Mouse (Mus musculus) erythroblast, embryonic 14.5 days (primary cell): Measurements from ENCODE around the gene Rapgefl1. TPM values are rescaled to one million over a fixed set of nuclear protein-coding genes. Genes with fewer than 3 reads are reported as not detected.

Source experiments
- H3K27me3 ChIP-seq: 2 replicates; pipeline ENCODE4 v1.6.1; 2012; ENCODE audit warnings: inconsistent platforms; ENCODE audit not compliant: control insufficient read depth
- H3K36me3 ChIP-seq: 2 replicates; pipeline ENCODE4 v1.6.1; 2012; ENCODE audit warnings: mild to moderate bottlenecking, inconsistent platforms; ENCODE audit not compliant: control insufficient read depth
- H3K4me1 ChIP-seq: 2 replicates; pipeline ENCODE4 v1.6.1; 2012; ENCODE audit warnings: inconsistent platforms; ENCODE audit not compliant: control insufficient read depth
- H3K4me3 ChIP-seq: replicated peaks from 2 replicates; pipeline ENCODE3; 2012; ENCODE audit warnings: moderate library complexity, mild to moderate bottlenecking, inconsistent platforms
- H3K9me3 ChIP-seq: 2 replicates; pipeline ENCODE4 v1.6.1; 2012; ENCODE audit warnings: low read length, inconsistent platforms, mixed read lengths; ENCODE audit not compliant: control insufficient read depth
- GATA1 ChIP-seq: IDR thresholded peaks from 2 replicates; pipeline ENCODE4 v1.6.1; 2012; ENCODE audit warnings: low read length, inconsistent platforms, mixed read lengths
- TAL1 ChIP-seq: IDR thresholded peaks from 3 replicates; pipeline ENCODE4 v1.6.1; 2012; ENCODE audit warnings: low read length, inconsistent platforms, mixed read lengths
- polyA plus RNA-seq: library from polyadenylated mRNA; stranded (reverse); fragments of >175 nt; gene quantifications from 2 replicates; pipeline ENCODE4 v1.2.3, GENCODE M21; 2012

Gene Rapgefl1
- polyA plus RNA-seq, 1 experiment: not detected

DNA sequence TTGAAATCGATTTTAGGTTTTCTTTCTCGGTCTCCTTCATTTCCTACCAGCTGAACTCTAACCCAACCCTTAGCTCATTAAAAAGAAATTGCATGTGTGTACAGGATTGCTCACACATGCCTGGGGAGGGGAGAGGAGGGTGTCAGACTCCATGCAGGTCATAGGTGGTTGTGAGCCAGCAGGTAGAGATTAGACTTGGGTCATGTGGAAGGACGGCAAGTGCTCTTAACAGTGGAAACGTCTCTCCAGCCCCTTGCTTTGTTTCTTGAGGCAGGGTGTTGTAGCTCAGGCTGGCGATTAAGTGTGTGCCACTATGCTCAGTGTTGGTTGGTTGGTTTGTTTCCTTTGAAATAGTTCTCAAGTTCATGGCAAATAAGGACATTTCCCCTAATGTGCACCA is 34.2 kb downstream of the Rapgefl1 start:
- Histone ChIP-seq H3K27me3 (no peaks in the 10 kb centered on the region), H3K36me3 (peaks cover 68% of the 10 kb centered on the region), H3K4me3 (no peak overlapping the region), H3K9me3 (no peaks in the 10 kb centered on the region), H3K4me1 (peaks cover 21% of the 10 kb centered on the region)
- TF ChIP-seq GATA1: no peak
- TF ChIP-seq TAL1: no peak

DNA sequence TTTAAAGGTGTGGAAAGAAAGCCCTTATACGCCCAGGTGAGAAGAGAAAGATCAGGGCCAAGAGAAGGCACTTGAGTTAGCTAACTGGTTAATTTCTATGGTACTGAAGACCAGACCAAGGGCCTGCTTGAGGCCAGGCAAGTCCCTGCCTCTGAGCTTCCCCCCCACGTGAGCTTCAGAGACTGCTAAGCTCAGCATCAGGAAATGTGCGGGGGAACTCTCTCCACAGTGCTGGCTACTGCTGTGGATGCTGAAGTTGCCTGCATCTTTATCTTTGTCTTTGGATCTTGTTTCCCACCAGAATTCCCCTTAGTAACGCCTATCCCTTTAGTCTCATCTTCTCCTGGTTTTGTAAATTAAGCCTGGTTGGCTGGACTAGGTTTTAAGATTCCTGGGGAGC is 34.8 kb downstream of the Rapgefl1 start:
- Histone ChIP-seq H3K9me3 (no peaks in the 10 kb centered on the region), H3K4me1 (peaks cover 21% of the 10 kb centered on the region), H3K4me3 (no peak overlapping the region), H3K36me3 (peaks cover 65% of the 10 kb centered on the region), H3K27me3 (no peaks in the 10 kb centered on the region)
- TF ChIP-seq TAL1: no peak
- no peak for TF ChIP-seq GATA1

DNA sequence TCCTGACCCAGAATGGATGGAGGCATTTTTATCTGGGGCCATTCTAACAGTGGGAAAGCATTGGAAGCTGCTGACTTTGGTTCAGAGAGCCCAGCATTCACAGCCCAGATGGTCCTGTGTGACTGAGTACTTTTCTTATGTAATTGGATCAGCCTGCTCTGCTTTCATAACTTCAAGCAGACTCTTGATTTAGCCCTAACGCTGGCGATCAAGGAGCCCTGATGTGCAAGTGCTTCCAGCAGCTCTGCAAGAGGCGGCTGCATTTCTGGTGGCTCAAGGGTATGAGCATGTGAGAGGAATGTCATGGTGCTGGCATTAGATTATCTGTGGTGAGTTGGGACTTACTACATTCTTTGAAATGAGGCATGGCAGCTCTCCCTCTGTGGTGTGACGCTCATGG is 35.5 kb downstream of the Rapgefl1 start:
- H3K27me3 ChIP-seq: no peaks in the 10 kb centered on the region
- H3K36me3 ChIP-seq: peaks cover 59% of the 10 kb centered on the region
- H3K9me3 ChIP-seq: no peaks in the 10 kb centered on the region
- TF ChIP-seq GATA1: no peak
- no peak for TF ChIP-seq TAL1
- H3K4me1 ChIP-seq: peaks cover 20% of the 10 kb centered on the region
- H3K4me3 ChIP-seq: no peak overlapping the region

DNA sequence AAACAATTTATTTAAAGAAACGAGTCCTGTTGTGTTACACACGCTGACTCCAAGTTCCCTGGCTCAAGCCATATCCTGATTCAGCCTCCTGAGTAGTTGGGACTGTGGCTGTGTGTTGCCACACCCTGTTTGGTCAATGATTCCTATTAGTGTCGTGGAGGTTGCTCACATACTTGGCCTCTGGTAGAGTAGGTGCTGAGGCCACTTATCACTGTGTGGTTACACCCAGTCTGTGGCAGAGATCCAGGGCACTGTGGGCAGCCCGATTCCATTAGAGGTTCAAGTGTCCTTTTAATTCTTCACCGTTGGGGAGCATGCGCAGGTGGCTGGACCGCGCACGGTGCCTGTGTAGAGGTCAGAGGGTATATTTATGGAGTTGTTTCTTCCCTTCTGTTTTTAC is 37.3 kb downstream of the Rapgefl1 start:
- no peaks in the 10 kb centered on the region for H3K27me3 ChIP-seq
- H3K4me3 ChIP-seq: no peak overlapping the region
- H3K9me3 ChIP-seq: no peaks in the 10 kb centered on the region
- peaks cover 17% of the 10 kb centered on the region for H3K4me1 ChIP-seq
- peaks cover 49% of the 10 kb centered on the region for H3K36me3 ChIP-seq
- TF ChIP-seq GATA1: no peak
- no peak for TF ChIP-seq TAL1

DNA sequence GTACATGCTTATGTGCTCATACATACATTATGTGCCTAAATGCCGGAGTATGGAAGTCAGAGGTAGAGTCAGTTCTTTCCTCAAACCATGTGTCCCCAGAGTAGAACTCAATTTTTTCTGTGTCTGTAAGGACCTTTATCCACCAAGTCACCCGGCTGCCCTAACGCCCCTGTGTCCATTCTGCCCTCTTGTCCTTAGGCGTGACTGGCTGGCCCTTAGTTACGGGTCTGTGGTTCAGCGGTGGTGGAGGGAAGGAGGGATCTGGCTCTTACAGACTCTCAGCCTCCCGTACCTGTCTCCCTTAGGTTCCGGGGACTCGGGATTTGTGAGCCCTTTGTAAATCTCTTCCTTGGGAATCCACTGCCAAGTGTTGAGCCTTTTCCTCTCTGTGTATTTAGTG is 40.4 kb downstream of the Rapgefl1 start:
- Histone ChIP-seq H3K36me3 (peaks cover 37% of the 10 kb centered on the region), H3K4me3 (no peak overlapping the region), H3K4me1 (peaks cover 14% of the 10 kb centered on the region), H3K9me3 (no peaks in the 10 kb centered on the region), H3K27me3 (no peaks in the 10 kb centered on the region)
- TF ChIP-seq GATA1: no peak
- TF ChIP-seq TAL1: no peak

DNA sequence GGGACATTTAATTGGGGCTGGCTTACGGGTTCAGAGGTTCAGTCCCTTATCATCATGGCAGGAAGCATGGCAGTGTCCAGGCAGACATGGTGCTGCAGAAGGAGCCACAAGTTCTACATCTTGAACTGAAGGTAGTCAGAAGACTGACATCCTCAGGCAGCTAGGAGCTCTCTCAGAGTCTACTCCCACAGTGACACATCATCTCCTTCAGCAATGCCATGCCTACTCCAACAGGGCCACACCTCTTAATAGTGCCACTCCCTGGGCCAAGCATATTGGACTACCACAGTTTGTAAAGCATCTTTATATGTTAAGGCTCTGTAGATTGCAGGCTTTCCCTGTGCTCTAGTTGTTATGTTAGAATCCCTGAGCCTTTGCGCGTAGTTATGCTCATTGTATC is 51.1 kb downstream of the Rapgefl1 start:
- Histone ChIP-seq H3K36me3 (peaks cover 77% of the 10 kb centered on the region), H3K4me3 (no peak overlapping the region), H3K9me3 (no peaks in the 10 kb centered on the region), H3K27me3 (no peaks in the 10 kb centered on the region), H3K4me1 (peaks cover 17% of the 10 kb centered on the region)
- TF ChIP-seq GATA1 (no peak), TAL1 (no peak)

DNA sequence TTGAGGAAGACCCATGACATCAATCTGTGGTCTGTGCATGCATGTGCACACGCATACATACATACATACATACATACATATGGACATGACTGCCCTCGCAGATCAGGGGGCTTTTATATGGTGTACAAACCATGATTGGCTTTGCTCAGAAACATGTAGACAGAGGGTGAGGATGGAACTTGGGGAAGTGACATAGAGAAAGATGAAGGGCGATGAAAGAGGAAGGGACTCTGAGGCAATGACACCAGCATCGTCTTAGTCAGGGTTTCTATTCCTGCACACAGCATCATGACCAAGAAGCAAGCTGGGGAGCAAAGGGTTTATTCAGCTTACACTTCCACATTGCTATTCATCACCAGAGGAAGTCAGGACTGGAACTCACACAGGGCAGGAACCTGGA is 52.5 kb downstream of the Rapgefl1 start:
- TF ChIP-seq TAL1 (no peak), GATA1 (no peak)
- Histone ChIP-seq H3K9me3 (peaks cover 4% of the 10 kb centered on the region; the same call in 1 of the 2 replicates), H3K4me3 (no peak overlapping the region), H3K27me3 (no peaks in the 10 kb centered on the region), H3K4me1 (peaks cover 17% of the 10 kb centered on the region), H3K36me3 (peaks cover 90% of the 10 kb centered on the region)

DNA sequence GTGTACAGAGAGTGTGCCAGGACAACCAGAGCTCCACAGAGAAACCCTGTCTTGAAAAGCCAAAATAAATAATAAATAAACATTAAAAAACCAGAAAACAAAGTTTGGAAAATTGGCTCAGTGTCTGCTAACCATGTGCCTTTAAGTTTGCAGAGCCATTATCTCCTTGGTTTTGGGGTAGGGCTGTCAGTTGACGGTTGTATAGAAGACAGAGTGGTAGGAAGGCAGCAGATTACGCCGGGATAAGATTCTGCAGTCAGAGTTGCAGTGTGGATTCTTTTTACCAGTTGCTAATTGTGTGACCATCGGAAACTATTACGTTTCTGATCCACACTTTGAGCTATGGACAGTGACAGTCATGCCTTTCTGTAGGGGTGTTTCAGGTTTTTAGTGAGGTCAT is 53.4 kb downstream of the Rapgefl1 start:
- Histone ChIP-seq H3K27me3 (no peaks in the 10 kb centered on the region), H3K4me1 (peaks cover 17% of the 10 kb centered on the region), H3K4me3 (no peak overlapping the region), H3K9me3 (peaks cover 4% of the 10 kb centered on the region; the same call in 1 of the 2 replicates), H3K36me3 (peaks cover 92% of the 10 kb centered on the region)
- TF ChIP-seq TAL1 (no peak), GATA1 (no peak)

DNA sequence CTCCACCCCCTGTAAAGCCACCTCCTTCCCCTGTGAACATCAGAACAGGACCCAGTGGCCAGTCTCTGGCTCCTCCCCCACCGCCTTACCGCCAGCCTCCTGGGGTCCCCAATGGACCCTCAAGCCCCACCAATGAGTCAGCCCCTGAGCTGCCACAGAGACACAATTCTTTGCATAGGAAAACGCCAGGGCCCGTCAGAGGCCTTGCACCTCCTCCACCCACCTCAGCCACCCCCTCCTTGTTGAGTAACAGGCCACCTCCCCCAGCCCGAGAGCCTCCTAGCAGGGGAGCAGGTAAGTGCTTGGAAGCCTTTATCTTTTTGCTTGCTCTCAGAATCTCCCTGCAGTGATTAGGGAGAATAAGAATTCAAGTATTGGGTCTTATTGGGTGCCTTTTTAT is 55.8 kb downstream of the Rapgefl1 start:
- H3K4me3 ChIP-seq: no peak overlapping the region
- H3K9me3 ChIP-seq: peaks cover 4% of the 10 kb centered on the region; the same call in 1 of the 2 replicates
- peaks cover 95% of the 10 kb centered on the region for H3K36me3 ChIP-seq
- H3K27me3 ChIP-seq: no peaks in the 10 kb centered on the region
- TF ChIP-seq GATA1: no peak
- TF ChIP-seq TAL1: no peak
- H3K4me1 ChIP-seq: peaks cover 15% of the 10 kb centered on the region

DNA sequence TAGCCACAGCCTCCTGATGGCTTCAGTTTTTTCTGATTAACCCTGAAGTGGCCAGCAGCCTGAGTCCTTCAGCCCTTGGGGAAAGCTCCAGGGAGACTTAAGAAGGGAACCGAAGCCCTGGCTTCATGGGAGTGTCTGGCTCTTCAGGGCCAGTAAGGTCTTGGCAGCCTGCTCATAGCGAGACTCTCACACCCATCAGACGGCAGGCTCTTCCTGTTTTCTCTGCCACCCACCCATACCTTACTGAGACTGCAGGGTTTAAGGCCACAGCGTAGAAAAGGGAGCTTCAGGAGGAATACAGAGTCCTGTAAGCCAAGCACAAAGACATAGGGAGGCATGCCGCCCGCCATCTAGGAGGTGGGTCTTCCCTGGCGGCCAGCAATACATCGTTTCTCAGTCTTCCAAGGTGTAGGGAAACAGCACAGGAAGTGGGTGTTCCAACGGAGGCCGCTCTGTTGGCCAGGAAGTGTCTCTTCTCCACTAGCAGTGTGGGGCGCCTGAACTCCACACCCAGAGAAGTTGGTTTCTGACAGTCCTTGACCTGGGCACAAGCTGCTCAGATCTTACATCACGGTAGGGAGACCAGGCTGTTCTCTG is 64.0 kb downstream of the Rapgefl1 start:
- Histone ChIP-seq H3K4me3 (no peak overlapping the region), H3K4me1 (peaks cover 43% of the 10 kb centered on the region), H3K9me3 (no peaks in the 10 kb centered on the region), H3K36me3 (peaks cover 76% of the 10 kb centered on the region), H3K27me3 (no peaks in the 10 kb centered on the region)
- TF ChIP-seq GATA1 (no peak), TAL1 (no peak)
